Mouse (Mus musculus): Measurements from ENCODE around the gene Krt86. TPM values are rescaled to one million over a fixed set of nuclear protein-coding genes. Genes with fewer than 3 reads are reported as not detected.

Gene Krt86
- not detected in 2 replicates for polyA plus RNA-seq (2014; fragmentation: Nextera tagmentation; extraction: Ambion mirVana)

DNA sequence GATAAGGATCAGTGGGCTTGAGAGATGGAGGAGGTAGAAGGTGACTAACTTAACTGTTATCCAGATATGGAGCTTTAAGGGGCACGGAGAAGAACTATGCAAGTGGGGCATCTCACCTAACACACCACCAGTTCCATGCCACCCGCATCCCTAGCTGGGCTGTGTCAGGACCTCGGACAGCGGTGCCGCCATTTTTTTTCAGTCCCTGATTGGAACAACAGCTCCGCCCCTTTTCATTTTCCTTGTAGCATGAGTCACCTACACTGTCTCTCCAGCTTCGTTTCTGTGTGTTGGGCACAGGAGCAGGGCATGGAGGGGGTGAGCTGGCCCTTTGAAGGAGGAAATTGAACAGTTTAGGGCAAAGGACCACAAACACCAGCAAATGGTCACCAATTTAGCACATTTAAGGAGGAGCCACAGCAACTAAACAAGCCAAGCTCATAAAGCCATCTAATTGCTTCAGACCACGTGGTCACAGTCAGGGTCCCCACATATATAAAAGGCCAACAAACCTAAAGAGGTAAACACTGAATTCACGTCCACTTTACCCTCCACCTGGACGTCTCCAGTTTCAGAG, at the start of gene Krt86:
Krt86 (plus strand) TSS at position 527 of the 577 bp plus-strand sequence.
- no peak within 1 kb of the TSS for H3K4me3 ChIP-seq (ENCODE audit: low read depth, low read length)
- DNase-seq (ENCODE audit: low spot score) (peak; percentile 52), ATAC-seq (ENCODE audit: insufficient read depth, low FRiP score, low TSS enrichment) (no peak)
- H3K36me3 ChIP-seq (ENCODE audit: control insufficient read depth, insufficient read depth, low read length), result no peaks in the 10 kb centered on the region
- no peak within 1 kb of the TSS for H3K4me2 ChIP-seq (ENCODE audit: low read depth)
- H3K27me3 ChIP-seq (ENCODE audit: control insufficient read depth, insufficient read depth, low read length), result no peaks in the 10 kb centered on the region
- H3K27ac ChIP-seq (ENCODE audit: low read depth, low read length), result no peak within 1 kb of the TSS
- no peak within 1 kb of the TSS for H3K9ac ChIP-seq (ENCODE audit: low read length)
- no peaks in the 10 kb centered on the region for H3K4me1 ChIP-seq (ENCODE audit: control insufficient read depth, insufficient read depth, low read length)
- WGBS, result 26% methylated on average over 10 of the region's 10 CpGs
- H3K9me3 ChIP-seq (ENCODE audit: control insufficient read depth, low read length), result no peaks in the 10 kb centered on the region

DNA sequence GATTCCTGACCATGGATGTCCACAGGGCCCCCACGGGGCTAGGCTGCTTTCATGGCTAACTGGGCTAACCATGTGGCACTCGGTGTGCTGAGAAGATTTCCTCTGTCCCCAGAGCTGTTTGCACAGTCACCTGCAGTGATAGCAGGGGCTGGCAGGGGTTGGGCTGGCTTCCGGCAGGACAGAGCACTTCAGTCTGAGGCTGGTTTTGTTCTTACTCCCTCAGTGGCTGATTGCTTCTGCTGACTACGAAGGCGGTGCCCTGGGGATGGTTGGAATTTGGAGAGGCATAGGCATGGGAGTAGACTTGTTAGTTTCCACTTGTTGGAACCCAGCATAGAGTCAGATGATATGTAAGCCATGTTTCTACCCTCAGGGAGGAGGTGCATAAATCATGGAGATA, 48.4 kb upstream of the Krt86 start:
- DNase-seq (ENCODE audit: low spot score), result no peak
- WGBS, result 17% methylated on average over 5 of the region's 5 CpGs
- Histone ChIP-seq H3K9ac (ENCODE audit: low read length) (no peak overlapping the region), H3K27me3 (ENCODE audit: control insufficient read depth, insufficient read depth, low read length) (no peaks in the 10 kb centered on the region), H3K9me3 (ENCODE audit: control insufficient read depth, low read length) (no peaks in the 10 kb centered on the region), H3K27ac (ENCODE audit: low read depth, low read length) (no peak overlapping the region), H3K36me3 (ENCODE audit: control insufficient read depth, insufficient read depth, low read length) (no peaks in the 10 kb centered on the region), H3K4me1 (ENCODE audit: control insufficient read depth, insufficient read depth, low read length) (no peaks in the 10 kb centered on the region), H3K4me3 (ENCODE audit: low read depth, low read length) (no peak overlapping the region), H3K4me2 (ENCODE audit: low read depth) (no peak overlapping the region)
- ATAC-seq (ENCODE audit: insufficient read depth, low FRiP score, low TSS enrichment), result no peak

GRCm38 (mm10) chr15:101436611-101437010, 36.7 kb upstream of the Krt86 start:
- Histone ChIP-seq H3K27me3 (ENCODE audit: control insufficient read depth, insufficient read depth, low read length) (peaks cover 23% of the 10 kb centered on the region), H3K27ac (ENCODE audit: low read depth, low read length) (no peak overlapping the region), H3K9ac (ENCODE audit: low read length) (no peak overlapping the region), H3K4me2 (ENCODE audit: low read depth) (no peak overlapping the region), H3K36me3 (ENCODE audit: control insufficient read depth, insufficient read depth, low read length) (no peaks in the 10 kb centered on the region), H3K4me3 (ENCODE audit: low read depth, low read length) (no peak overlapping the region), H3K9me3 (ENCODE audit: control insufficient read depth, low read length) (no peaks in the 10 kb centered on the region), H3K4me1 (ENCODE audit: control insufficient read depth, insufficient read depth, low read length) (peaks cover 3% of the 10 kb centered on the region; the same call in 1 of the 2 replicates)
- WGBS, result 94% methylated on average over 7 of the region's 7 CpGs
- DNase-seq (ENCODE audit: low spot score) (no peak), ATAC-seq (ENCODE audit: insufficient read depth, low FRiP score, low TSS enrichment) (no peak)

DNA sequence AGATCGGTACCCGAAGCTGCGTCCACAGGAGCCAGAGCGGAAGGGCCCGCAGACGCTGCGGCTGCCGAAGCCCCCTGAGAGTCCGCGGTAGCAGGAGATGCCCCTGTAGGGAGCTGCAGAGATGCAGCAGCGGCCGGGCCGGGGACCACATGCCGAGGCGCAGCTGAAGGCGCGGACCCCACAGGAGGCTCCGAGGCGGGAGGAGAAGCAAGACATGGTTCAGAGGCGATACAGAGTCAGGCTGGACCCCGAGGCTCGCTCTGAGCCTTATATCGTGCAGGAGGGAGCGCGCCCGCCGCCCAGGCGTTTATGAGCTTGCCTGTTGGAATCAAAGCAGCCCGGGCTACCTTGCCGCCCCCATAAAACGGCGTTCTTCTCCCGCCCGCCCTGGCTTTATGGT, 34.7 kb upstream of the Krt86 start, which contains the start of gene Krt87:
Krt87 (minus strand) TSS at position 250 of the 400 bp plus-strand sequence.
- ATAC-seq (ENCODE audit: insufficient read depth, low FRiP score, low TSS enrichment) (no peak), DNase-seq (ENCODE audit: low spot score) (peak; percentile 44)
- no peaks in the 10 kb centered on the region for H3K36me3 ChIP-seq (ENCODE audit: control insufficient read depth, insufficient read depth, low read length)

DNA sequence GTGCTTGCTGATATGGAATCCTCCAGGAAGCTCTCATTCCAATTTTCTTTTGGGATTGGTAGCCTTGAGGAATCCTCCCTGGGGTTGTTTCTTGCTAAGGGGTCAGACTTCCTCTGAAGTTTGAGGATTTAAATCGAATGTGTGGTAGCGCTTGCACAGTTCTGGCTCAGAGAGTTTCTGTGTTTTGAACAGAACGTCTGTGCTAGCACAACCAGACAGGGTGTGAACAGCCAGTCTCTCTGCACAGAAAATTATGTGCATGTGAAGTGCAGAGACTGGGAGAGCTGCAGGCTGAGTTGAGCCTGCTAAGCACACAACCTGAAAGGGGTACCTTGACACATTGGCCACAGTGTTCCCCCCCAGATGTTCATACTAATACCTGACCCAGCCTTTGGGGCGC, 32.4 kb upstream of the Krt86 start:
- WGBS, result 83% methylated on average over 4 of the region's 4 CpGs
- DNase-seq (ENCODE audit: low spot score) (no peak), ATAC-seq (ENCODE audit: insufficient read depth, low FRiP score, low TSS enrichment) (no peak)
- Histone ChIP-seq H3K36me3 (ENCODE audit: control insufficient read depth, insufficient read depth, low read length) (no peaks in the 10 kb centered on the region), H3K9ac (ENCODE audit: low read length) (no peak overlapping the region), H3K4me3 (ENCODE audit: low read depth, low read length) (no peak overlapping the region), H3K27ac (ENCODE audit: low read depth, low read length) (no peak overlapping the region), H3K4me2 (ENCODE audit: low read depth) (no peak overlapping the region), H3K4me1 (ENCODE audit: control insufficient read depth, insufficient read depth, low read length) (peaks cover 3% of the 10 kb centered on the region; the same call in 1 of the 2 replicates), H3K27me3 (ENCODE audit: control insufficient read depth, insufficient read depth, low read length) (peaks cover 23% of the 10 kb centered on the region), H3K9me3 (ENCODE audit: control insufficient read depth, low read length) (no peaks in the 10 kb centered on the region)

More for the DNA sequence above, 34.7 kb upstream of the Krt86 start, which contains the start of gene Krt87:
- H3K27me3 ChIP-seq (ENCODE audit: control insufficient read depth, insufficient read depth, low read length), result peaks cover 23% of the 10 kb centered on the region
- H3K27ac ChIP-seq (ENCODE audit: low read depth, low read length), result no peak within 1 kb of the TSS
- 0 out of 2 replicates have a peak within 1 kb of the TSS, but pooled peaks have one; percentile 5 for H3K9ac ChIP-seq (ENCODE audit: low read length)
- peak within 1 kb of the TSS; percentile 12 for H3K4me3 ChIP-seq (ENCODE audit: low read depth, low read length)
- no peaks in the 10 kb centered on the region for H3K9me3 ChIP-seq (ENCODE audit: control insufficient read depth, low read length)
- H3K4me1 ChIP-seq (ENCODE audit: control insufficient read depth, insufficient read depth, low read length), result peaks cover 3% of the 10 kb centered on the region; the same call in 1 of the 2 replicates
- H3K4me2 ChIP-seq (ENCODE audit: low read depth), result peak within 1 kb of the TSS; percentile 39
- 2% methylated on average over 34 of the region's 34 CpGs for WGBS

- no peaks in the 10 kb centered on the region for H3K27me3 ChIP-seq (ENCODE audit: control insufficient read depth, insufficient read depth, low read length)
- no peaks in the 10 kb centered on the region for H3K36me3 ChIP-seq (ENCODE audit: control insufficient read depth, insufficient read depth, low read length)
- no peak overlapping the region for H3K9ac ChIP-seq (ENCODE audit: low read length)
- ATAC-seq (ENCODE audit: insufficient read depth, low FRiP score, low TSS enrichment), result no peak
- no peak for DNase-seq (ENCODE audit: low spot score)
- 77% methylated on average over 11 of the region's 11 CpGs for WGBS
- H3K27ac ChIP-seq (ENCODE audit: low read depth, low read length), result no peak overlapping the region
- H3K4me1 ChIP-seq (ENCODE audit: control insufficient read depth, insufficient read depth, low read length), result no peaks in the 10 kb centered on the region
- H3K4me3 ChIP-seq (ENCODE audit: low read depth, low read length), result no peak overlapping the region
- no peak overlapping the region for H3K4me2 ChIP-seq (ENCODE audit: low read depth)
- no peaks in the 10 kb centered on the region for H3K9me3 ChIP-seq (ENCODE audit: control insufficient read depth, low read length)
Measured at GRCm38 (mm10) chr15:101446572-101446971, 26.7 kb upstream of the Krt86 start.

DNA sequence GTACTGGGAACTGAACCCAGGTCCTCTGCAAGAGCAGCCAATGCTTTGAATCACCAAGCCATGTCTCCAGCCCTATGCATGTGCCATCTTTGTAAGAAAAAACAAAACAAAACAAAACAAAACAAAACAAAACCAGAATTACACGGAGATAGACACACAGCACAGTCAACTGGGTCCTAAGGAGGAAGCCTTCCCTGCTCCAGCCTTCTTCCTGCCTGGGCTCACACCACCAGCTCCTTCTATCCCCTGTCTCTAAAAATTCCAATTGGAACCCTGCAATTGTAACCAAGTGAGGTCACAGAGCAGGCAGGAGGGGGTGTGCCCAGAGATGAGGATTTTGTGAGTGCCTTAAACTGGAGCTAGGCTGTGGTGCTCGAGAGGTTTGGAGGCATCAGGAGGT, 25.8 kb upstream of the Krt86 start, which contains the start of gene Krt88:
Krt88 (plus strand) TSS at position 301 of the 400 bp plus-strand sequence.
- no peaks in the 10 kb centered on the region for H3K9me3 ChIP-seq (ENCODE audit: control insufficient read depth, low read length)
- H3K4me3 ChIP-seq (ENCODE audit: low read depth, low read length), result no peak within 1 kb of the TSS
- H3K36me3 ChIP-seq (ENCODE audit: control insufficient read depth, insufficient read depth, low read length), result no peaks in the 10 kb centered on the region
- H3K27ac ChIP-seq (ENCODE audit: low read depth, low read length), result no peak within 1 kb of the TSS
- no peaks in the 10 kb centered on the region for H3K27me3 ChIP-seq (ENCODE audit: control insufficient read depth, insufficient read depth, low read length)
- 75% methylated on average over 2 of the region's 2 CpGs for WGBS
- H3K4me1 ChIP-seq (ENCODE audit: control insufficient read depth, insufficient read depth, low read length), result no peaks in the 10 kb centered on the region
- no peak for ATAC-seq (ENCODE audit: insufficient read depth, low FRiP score, low TSS enrichment)
- H3K4me2 ChIP-seq (ENCODE audit: low read depth), result no peak within 1 kb of the TSS
- DNase-seq (ENCODE audit: low spot score), result no peak
- H3K9ac ChIP-seq (ENCODE audit: low read length), result no peak within 1 kb of the TSS

GRCm38 (mm10) chr15:101453093-101453736, 20.1 kb upstream of the Krt86 start:
- ATAC-seq (ENCODE audit: insufficient read depth, low FRiP score, low TSS enrichment) (peak; percentile 45; the same call in 1 of the 2 replicates), DNase-seq (ENCODE audit: low spot score) (peak; percentile 82)
- 6% methylated on average over 13 of the region's 13 CpGs for WGBS
- Histone ChIP-seq H3K4me3 (ENCODE audit: low read depth, low read length) (no peak overlapping the region), H3K27ac (ENCODE audit: low read depth, low read length) (no peak overlapping the region), H3K4me2 (ENCODE audit: low read depth) (peak overlapping the region; percentile 15; the same call in 1 of the 2 replicates), H3K4me1 (ENCODE audit: control insufficient read depth, insufficient read depth, low read length) (no peaks in the 10 kb centered on the region), H3K36me3 (ENCODE audit: control insufficient read depth, insufficient read depth, low read length) (no peaks in the 10 kb centered on the region), H3K27me3 (ENCODE audit: control insufficient read depth, insufficient read depth, low read length) (no peaks in the 10 kb centered on the region), H3K9me3 (ENCODE audit: control insufficient read depth, low read length) (no peaks in the 10 kb centered on the region), H3K9ac (ENCODE audit: low read length) (no peak overlapping the region)

GRCm38 (mm10) chr15:101454774-101455173, 18.5 kb upstream of the Krt86 start:
- Histone ChIP-seq H3K27me3 (ENCODE audit: control insufficient read depth, insufficient read depth, low read length) (no peaks in the 10 kb centered on the region), H3K36me3 (ENCODE audit: control insufficient read depth, insufficient read depth, low read length) (no peaks in the 10 kb centered on the region), H3K4me1 (ENCODE audit: control insufficient read depth, insufficient read depth, low read length) (no peaks in the 10 kb centered on the region), H3K27ac (ENCODE audit: low read depth, low read length) (no peak overlapping the region), H3K4me3 (ENCODE audit: low read depth, low read length) (no peak overlapping the region), H3K9ac (ENCODE audit: low read length) (no peak overlapping the region), H3K4me2 (ENCODE audit: low read depth) (no peak overlapping the region), H3K9me3 (ENCODE audit: control insufficient read depth, low read length) (no peaks in the 10 kb centered on the region)
- ATAC-seq (ENCODE audit: insufficient read depth, low FRiP score, low TSS enrichment) (no peak), DNase-seq (ENCODE audit: low spot score) (no peak)
- WGBS, result 85% methylated on average over 8 of the region's 8 CpGs

Measured in neural tube, embryonic 11.5 days (tissue).